Mouse (Mus musculus): ENCODE results near the gene Phactr3.
"Not testable (repeated sequence)": the region's sequence is repeated elsewhere in the genome, so short reads cannot be mapped to it uniquely, and the experiment has no call there.

Phactr3 gene

DNA sequence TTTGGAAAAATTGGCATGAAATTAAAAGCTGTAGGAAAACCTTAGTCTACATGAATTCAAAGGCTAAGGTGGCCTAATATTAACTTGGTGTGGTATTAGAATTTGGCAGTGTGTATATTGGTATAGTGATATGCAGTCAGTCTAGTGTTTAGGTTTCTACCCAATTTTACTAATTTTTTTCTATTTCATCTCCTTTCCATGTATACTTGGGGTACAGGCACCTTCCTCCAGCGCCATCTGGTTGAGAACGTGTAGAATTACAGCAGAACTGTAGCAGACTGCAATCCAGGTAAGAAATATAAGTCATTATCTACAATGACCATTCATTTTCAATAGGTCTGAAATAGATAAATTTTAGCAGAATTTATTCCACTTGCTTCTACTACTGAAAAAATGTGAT is 220.3 kb downstream of the Phactr3 start:
- no peak for DNase-seq

GRCm38 (mm10) chr2:178342105-178342504 is 223.3 kb downstream of the Phactr3 start:
- DNase-seq, result not testable (repeated sequence)

DNA sequence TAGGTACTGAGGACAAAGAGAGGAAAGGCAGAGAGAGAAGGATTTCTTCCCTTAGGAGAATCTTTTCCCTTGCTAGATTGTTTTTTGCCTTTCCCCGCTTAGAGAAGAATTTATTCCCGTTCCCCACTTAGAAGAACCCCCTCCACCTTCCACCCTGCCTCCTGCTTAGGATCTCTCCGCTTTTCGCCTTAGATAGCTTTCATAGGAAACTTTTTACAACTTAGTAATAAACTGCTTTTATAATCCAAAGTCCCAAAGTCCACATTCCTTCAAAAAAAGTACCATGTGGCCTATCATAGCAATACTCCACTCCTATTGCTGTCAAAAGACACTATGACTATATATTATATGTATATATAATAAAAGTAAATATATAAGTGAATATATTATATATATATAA is 223.8 kb downstream of the Phactr3 start:
- no peak for DNase-seq

Measured in spleen, adult 18-20 months (tissue).